Mouse (Mus musculus): Measurements from ENCODE around the gene Acot7. TPM values are rescaled to one million over a fixed set of nuclear protein-coding genes. Genes with fewer than 3 reads are reported as not detected.
"Not testable (repeated sequence)": the region's sequence is repeated elsewhere in the genome, so short reads cannot be mapped to it uniquely, and the experiment has no call there.

The Acot7 gene
- polyA plus RNA-seq, 1 experiment from 2014 or later: 11.9 TPM

- Histone ChIP-seq H3K27me3 (ENCODE audit: control insufficient read depth, insufficient read depth, low read depth, low read length) (no peaks in the 10 kb centered on the region), H3K9me3 (replicated peaks; ENCODE audit: control insufficient read depth, low read length) (no peaks in the 10 kb centered on the region), H3K36me3 (ENCODE audit: control insufficient read depth, insufficient read depth) (no peaks in the 10 kb centered on the region), H3K4me3 (ENCODE audit: low read depth, low read length) (no peak overlapping the region), H3K9ac (ENCODE audit: low read depth, low read length) (no peak overlapping the region), H3K4me1 (ENCODE audit: control insufficient read depth, low read depth, low read length) (no peaks in the 10 kb centered on the region), H3K27ac (ENCODE audit: low read length) (no peak overlapping the region), H3K4me2 (ENCODE audit: low read depth, low read length) (no peak overlapping the region)
- ATAC-seq (ENCODE audit: low read depth): no peak
- 54% methylated on average over 3 of the region's 3 CpGs for WGBS (ENCODE audit: insufficient replicate concordance)
These were observed 41.7 kb downstream of the Acot7 start for GRCm38 (mm10) chr4:152219591-152219990.

DNA sequence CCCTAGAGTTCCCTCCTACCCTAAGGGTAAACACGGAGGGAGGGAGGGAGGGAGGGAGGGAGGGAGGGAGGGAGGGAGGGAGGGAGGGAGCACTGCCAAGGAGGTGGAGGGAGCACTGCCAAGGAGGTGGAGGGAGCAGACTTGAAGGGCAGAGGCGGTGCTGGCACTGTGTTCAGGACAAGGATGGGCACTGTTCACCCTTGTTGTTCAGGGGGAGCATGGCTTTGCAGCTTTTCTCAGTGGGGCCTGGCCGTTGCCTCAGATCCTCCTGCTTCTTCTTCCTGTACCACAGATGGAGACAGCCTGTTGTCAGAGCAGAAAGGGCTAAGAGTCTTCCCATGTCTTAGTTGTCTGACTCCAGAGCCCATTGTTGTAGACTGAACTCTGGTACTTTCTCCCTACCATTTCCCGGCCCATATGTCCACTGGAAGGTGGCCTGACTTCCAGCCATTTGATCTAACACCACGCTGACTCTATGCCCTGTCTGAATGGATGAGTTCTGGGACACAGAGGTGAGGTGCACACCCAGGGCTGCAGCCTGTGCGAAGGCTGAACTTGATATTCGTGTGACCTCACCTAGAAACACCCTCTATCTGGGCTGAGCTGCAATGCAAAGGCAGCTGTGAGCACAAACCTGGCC is 43.0 kb downstream of the Acot7 start:
- Histone ChIP-seq H3K4me2 (ENCODE audit: low read depth, low read length) (no peak overlapping the region), H3K27me3 (ENCODE audit: control insufficient read depth, insufficient read depth, low read depth, low read length) (no peaks in the 10 kb centered on the region), H3K4me3 (ENCODE audit: low read depth, low read length) (no peak overlapping the region), H3K36me3 (ENCODE audit: control insufficient read depth, insufficient read depth) (no peaks in the 10 kb centered on the region), H3K27ac (ENCODE audit: low read length) (no peak overlapping the region), H3K9ac (ENCODE audit: low read depth, low read length) (no peak overlapping the region), H3K4me1 (ENCODE audit: control insufficient read depth, low read depth, low read length) (no peaks in the 10 kb centered on the region), H3K9me3 (replicated peaks; ENCODE audit: control insufficient read depth, low read length) (no peaks in the 10 kb centered on the region)
- no peak for ATAC-seq (ENCODE audit: low read depth)
- 55% methylated on average over 6 of the region's 7 CpGs for WGBS (ENCODE audit: insufficient replicate concordance)

DNA sequence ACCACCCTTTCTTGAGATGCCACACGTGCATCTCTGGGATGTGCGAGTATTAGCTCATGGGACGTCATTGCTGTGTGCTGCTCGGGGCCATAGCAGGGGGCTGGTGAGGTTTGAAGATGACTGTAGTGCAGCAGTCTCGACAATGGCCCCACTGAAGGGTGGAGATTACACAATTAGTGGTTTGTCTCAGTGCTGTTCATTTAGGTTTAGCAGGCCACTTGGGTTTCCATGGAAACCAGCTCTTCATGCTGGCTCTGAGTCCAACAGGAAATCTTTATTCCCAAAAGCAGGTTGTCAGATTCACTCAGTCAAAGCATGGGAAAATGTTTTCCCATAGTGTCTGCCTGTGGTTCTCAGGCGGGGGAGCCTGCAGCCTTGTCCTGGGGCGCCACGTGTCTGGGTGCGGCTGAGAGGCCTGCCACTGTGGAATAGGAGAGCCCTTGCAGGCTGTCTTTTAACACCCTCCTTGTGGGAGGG is 43.5 kb downstream of the Acot7 start:
- Histone ChIP-seq H3K27me3 (ENCODE audit: control insufficient read depth, insufficient read depth, low read depth, low read length) (no peaks in the 10 kb centered on the region), H3K9ac (ENCODE audit: low read depth, low read length) (no peak overlapping the region), H3K4me2 (ENCODE audit: low read depth, low read length) (no peak overlapping the region), H3K4me3 (ENCODE audit: low read depth, low read length) (no peak overlapping the region), H3K27ac (ENCODE audit: low read length) (no peak overlapping the region), H3K4me1 (ENCODE audit: control insufficient read depth, low read depth, low read length) (no peaks in the 10 kb centered on the region), H3K36me3 (ENCODE audit: control insufficient read depth, insufficient read depth) (no peaks in the 10 kb centered on the region), H3K9me3 (replicated peaks; ENCODE audit: control insufficient read depth, low read length) (no peaks in the 10 kb centered on the region)
- WGBS (ENCODE audit: insufficient replicate concordance): 62% methylated on average over 9 of the region's 9 CpGs
- no peak; the same call in 1 of the 2 replicates for ATAC-seq (ENCODE audit: low read depth)

GRCm38 (mm10) chr4:152222111-152222510 is 44.2 kb downstream of the Acot7 start:
- H3K4me3 ChIP-seq (ENCODE audit: low read depth, low read length): no peak overlapping the region
- 69% methylated on average over 6 of the region's 6 CpGs for WGBS (ENCODE audit: insufficient replicate concordance)
- H3K27me3 ChIP-seq (ENCODE audit: control insufficient read depth, insufficient read depth, low read depth, low read length): no peaks in the 10 kb centered on the region
- no peaks in the 10 kb centered on the region for H3K9me3 ChIP-seq (replicated peaks; ENCODE audit: control insufficient read depth, low read length)
- H3K9ac ChIP-seq (ENCODE audit: low read depth, low read length): no peak overlapping the region
- H3K4me1 ChIP-seq (ENCODE audit: control insufficient read depth, low read depth, low read length): no peaks in the 10 kb centered on the region
- no peak overlapping the region for H3K4me2 ChIP-seq (ENCODE audit: low read depth, low read length)
- H3K36me3 ChIP-seq (ENCODE audit: control insufficient read depth, insufficient read depth): no peaks in the 10 kb centered on the region
- no peak overlapping the region for H3K27ac ChIP-seq (ENCODE audit: low read length)
- no peak for ATAC-seq (ENCODE audit: low read depth)

GRCm38 (mm10) chr4:152222513-152222912 is 44.6 kb downstream of the Acot7 start:
- Histone ChIP-seq H3K9ac (ENCODE audit: low read depth, low read length) (no peak overlapping the region), H3K27me3 (ENCODE audit: control insufficient read depth, insufficient read depth, low read depth, low read length) (no peaks in the 10 kb centered on the region), H3K4me3 (ENCODE audit: low read depth, low read length) (no peak overlapping the region), H3K27ac (ENCODE audit: low read length) (no peak overlapping the region), H3K4me1 (ENCODE audit: control insufficient read depth, low read depth, low read length) (no peaks in the 10 kb centered on the region), H3K4me2 (ENCODE audit: low read depth, low read length) (no peak overlapping the region), H3K9me3 (replicated peaks; ENCODE audit: control insufficient read depth, low read length) (no peaks in the 10 kb centered on the region), H3K36me3 (ENCODE audit: control insufficient read depth, insufficient read depth) (no peaks in the 10 kb centered on the region)
- ATAC-seq (ENCODE audit: low read depth): no peak
- WGBS (ENCODE audit: insufficient replicate concordance): 20% methylated on average over 1 of the region's 1 CpGs

GRCm38 (mm10) chr4:152224156-152224555 is 46.2 kb downstream of the Acot7 start:
- WGBS (ENCODE audit: insufficient replicate concordance): 47% methylated on average over 5 of the region's 5 CpGs
- Histone ChIP-seq H3K4me2 (ENCODE audit: low read depth, low read length) (no peak overlapping the region), H3K4me1 (ENCODE audit: control insufficient read depth, low read depth, low read length) (no peaks in the 10 kb centered on the region), H3K4me3 (ENCODE audit: low read depth, low read length) (no peak overlapping the region), H3K9me3 (replicated peaks; ENCODE audit: control insufficient read depth, low read length) (no peaks in the 10 kb centered on the region), H3K36me3 (ENCODE audit: control insufficient read depth, insufficient read depth) (no peaks in the 10 kb centered on the region), H3K27me3 (ENCODE audit: control insufficient read depth, insufficient read depth, low read depth, low read length) (no peaks in the 10 kb centered on the region), H3K9ac (ENCODE audit: low read depth, low read length) (no peak overlapping the region), H3K27ac (ENCODE audit: low read length) (no peak overlapping the region)
- no peak for ATAC-seq (ENCODE audit: low read depth)

- no peak for ATAC-seq (ENCODE audit: low read depth)
- Histone ChIP-seq H3K27ac (ENCODE audit: low read length) (no peak overlapping the region), H3K36me3 (ENCODE audit: control insufficient read depth, insufficient read depth) (no peaks in the 10 kb centered on the region), H3K9ac (ENCODE audit: low read depth, low read length) (no peak overlapping the region), H3K4me2 (ENCODE audit: low read depth, low read length) (no peak overlapping the region), H3K9me3 (replicated peaks; ENCODE audit: control insufficient read depth, low read length) (no peaks in the 10 kb centered on the region), H3K27me3 (ENCODE audit: control insufficient read depth, insufficient read depth, low read depth, low read length) (no peaks in the 10 kb centered on the region), H3K4me3 (ENCODE audit: low read depth, low read length) (no peak overlapping the region), H3K4me1 (ENCODE audit: control insufficient read depth, low read depth, low read length) (no peaks in the 10 kb centered on the region)
- 76% methylated on average over 13 of the region's 13 CpGs for WGBS (ENCODE audit: insufficient replicate concordance)
These were observed 49.1 kb downstream of the Acot7 start for GRCm38 (mm10) chr4:152226901-152227486.

- ATAC-seq (ENCODE audit: low read depth): no peak
These were observed 50.0 kb downstream of the Acot7 start for GRCm38 (mm10) chr4:152227749-152228527.

GRCm38 (mm10) chr4:152230331-152230730 is 52.4 kb downstream of the Acot7 start:
- H3K36me3 ChIP-seq (ENCODE audit: control insufficient read depth, insufficient read depth); ATAC-seq (ENCODE audit: low read depth); H3K9ac ChIP-seq (ENCODE audit: low read depth, low read length); H3K27me3 ChIP-seq (ENCODE audit: control insufficient read depth, insufficient read depth, low read depth, low read length); H3K4me1 ChIP-seq (ENCODE audit: control insufficient read depth, low read depth, low read length); H3K27ac ChIP-seq (ENCODE audit: low read length); H3K9me3 ChIP-seq (replicated peaks; ENCODE audit: control insufficient read depth, low read length); H3K4me2 ChIP-seq (ENCODE audit: low read depth, low read length); H3K4me3 ChIP-seq (ENCODE audit: low read depth, low read length): not testable (repeated sequence)
- WGBS (ENCODE audit: insufficient replicate concordance): 54% methylated on average over 4 of the region's 4 CpGs

More at GRCm38 (mm10) chr4:152227749-152228527, 50.0 kb downstream of the Acot7 start:
- no peaks in the 10 kb centered on the region for H3K27me3 ChIP-seq (ENCODE audit: control insufficient read depth, insufficient read depth, low read depth, low read length)
- no peaks in the 10 kb centered on the region for H3K4me1 ChIP-seq (ENCODE audit: control insufficient read depth, low read depth, low read length)
- H3K9ac ChIP-seq (ENCODE audit: low read depth, low read length): no peak overlapping the region
- H3K4me2 ChIP-seq (ENCODE audit: low read depth, low read length): no peak overlapping the region
- H3K4me3 ChIP-seq (ENCODE audit: low read depth, low read length): no peak overlapping the region
- H3K9me3 ChIP-seq (replicated peaks; ENCODE audit: control insufficient read depth, low read length): no peaks in the 10 kb centered on the region
- no peak overlapping the region for H3K27ac ChIP-seq (ENCODE audit: low read length)
- 71% methylated on average over 12 of the region's 12 CpGs for WGBS (ENCODE audit: insufficient replicate concordance)
- no peaks in the 10 kb centered on the region for H3K36me3 ChIP-seq (ENCODE audit: control insufficient read depth, insufficient read depth)
